Mouse (Mus musculus): ENCODE results near the gene Fa2h.
A peak's percentile ranks its signal among the peaks of the same experiment; 100 is the strongest.

Fa2h gene

DNA sequence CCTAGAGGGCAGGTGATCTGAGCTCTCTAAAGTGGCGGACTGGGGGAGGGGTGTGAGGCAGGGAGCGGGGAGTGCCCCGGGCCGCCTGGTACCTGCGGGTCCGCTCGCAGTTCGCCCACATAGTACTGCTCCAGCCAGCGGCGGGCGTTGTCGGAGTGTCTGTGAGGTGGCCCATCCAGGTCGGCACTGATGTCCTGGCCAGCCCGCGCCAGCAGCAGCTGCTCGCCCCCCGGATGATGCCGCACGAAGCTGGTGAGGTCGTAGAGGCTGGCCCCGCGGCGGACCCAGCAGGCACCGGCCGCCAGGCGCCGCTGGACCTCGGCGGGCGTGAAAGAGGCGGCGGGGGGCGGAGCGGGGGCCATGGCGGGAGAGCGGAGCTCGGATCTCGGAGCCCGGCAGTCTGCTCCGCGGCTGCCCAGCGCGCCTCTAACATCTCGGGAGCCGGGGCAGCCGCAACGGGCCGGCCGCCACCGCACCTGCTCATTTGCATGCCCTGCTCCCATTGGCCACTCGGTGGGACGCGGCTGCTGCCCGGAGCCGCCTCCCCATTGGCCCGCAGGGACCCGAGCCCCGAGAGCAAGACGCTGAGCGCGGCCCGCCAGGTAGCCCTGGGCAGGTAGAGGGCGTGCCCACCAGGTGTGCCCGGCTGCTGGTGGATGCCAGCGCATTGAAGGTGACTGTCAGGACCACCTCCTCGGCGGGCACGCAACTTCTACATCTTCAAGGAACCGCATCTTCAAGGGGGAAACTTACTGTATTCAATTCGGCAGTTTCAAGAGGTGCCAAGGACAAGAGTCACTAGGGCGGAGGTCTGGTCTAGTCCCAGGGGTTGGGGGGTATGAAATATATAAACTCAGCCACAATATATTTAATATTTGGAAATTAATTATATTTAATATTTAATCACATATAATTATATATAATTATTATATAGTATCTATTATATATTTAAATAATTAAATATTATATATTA is at the start of gene Fa2h:
Gene Fa2h (minus strand): TSS at position 434 of the 973 bp plus-strand sequence.
- DNase-seq: peak; percentile 63

DNA sequence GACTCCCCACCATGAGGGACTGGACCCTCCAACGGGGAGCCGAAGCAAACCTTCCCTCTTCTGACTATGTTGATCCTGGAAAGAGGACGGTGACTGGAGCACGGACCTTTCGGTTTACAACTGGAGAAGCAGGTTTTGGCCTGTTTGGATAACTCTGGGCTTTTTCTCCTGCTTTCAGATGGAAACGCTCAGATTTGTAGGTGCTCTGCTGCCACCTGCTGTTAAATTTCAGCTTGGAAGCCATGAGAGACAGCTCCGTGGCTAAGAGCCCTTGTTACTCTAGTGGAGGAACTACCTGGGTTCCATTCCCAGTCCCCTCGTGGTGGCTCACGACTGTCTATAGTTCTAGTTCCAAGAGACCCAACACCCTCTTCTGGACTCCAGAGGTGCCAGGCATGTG is 45.6 kb upstream of the Fa2h start:
- DNase-seq: peak; percentile 75

DNA sequence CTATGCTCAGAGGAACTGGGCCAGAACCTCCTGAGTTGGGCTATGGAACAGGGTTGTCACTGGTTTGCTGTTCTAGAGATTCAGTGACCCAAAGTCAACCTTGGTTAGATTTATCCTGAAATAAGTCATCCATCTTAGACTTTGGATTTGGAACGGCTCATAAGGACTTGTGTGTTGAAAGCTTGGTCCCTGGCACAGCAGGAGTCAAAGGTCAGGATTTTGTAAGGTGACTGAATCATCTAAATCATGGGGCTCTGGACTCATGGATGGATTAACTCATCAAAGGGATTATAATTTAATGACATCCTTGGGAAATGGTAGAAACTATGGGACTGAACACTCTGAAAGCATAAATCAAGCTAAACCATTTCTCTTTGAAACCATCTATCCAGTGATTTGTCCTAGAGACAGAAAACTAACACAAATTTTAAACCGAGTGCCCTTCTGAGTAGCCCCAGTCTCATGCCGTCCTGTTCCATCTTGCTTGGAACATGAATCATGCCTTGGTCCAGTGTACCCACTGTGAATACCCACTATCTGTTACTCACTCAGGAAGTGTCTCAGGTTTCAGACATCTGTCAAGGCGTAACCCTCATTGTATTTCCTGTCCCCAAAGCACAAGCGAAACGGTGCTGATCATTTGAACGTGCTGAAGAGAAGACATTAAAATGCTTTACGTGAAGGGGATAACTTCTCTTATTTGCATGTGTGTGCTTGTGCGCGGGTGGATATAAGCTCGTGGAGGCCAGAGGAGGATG is 41.6 kb upstream of the Fa2h start:
- DNase-seq: peak; percentile 25

DNA sequence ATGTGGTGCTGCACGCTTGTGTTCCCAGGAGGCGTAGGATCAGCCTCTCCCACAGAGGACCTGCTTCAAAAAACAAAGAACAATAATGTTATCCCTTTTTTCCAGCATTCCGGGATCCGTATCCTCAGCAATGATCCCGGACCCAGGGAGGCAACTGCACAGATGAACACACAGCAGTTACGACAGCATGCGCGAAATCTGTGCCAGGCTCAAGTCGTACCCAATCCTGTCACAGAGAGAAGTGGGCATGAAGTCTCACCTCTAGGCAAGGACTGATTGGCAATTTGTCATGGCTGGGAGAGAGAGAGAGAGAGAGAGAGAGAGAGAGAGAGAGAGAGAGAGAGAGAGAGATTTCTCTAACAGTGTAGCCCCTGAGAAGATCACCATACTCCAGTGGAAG is 31.0 kb upstream of the Fa2h start:
- no peak for DNase-seq

DNA sequence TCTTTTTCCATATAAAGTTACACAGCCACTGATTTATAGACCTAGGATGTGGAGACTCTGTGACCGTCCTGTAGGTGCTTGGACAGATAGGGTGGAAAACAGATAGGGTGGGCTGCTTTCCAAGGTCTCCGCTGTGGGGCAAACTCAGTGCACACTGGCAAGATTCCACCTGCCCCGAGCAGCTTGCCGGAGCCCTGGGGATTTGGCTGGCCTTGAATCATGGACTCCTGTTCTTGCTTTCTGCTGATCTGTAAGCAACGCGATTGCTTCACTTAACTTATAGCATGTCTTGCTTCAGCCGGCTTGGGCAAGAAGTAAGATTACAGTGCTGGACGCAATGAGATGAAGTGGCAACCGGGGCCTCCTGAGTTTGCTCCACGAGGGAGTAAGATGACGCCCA is 30.6 kb upstream of the Fa2h start:
- DNase-seq: no peak

DNA sequence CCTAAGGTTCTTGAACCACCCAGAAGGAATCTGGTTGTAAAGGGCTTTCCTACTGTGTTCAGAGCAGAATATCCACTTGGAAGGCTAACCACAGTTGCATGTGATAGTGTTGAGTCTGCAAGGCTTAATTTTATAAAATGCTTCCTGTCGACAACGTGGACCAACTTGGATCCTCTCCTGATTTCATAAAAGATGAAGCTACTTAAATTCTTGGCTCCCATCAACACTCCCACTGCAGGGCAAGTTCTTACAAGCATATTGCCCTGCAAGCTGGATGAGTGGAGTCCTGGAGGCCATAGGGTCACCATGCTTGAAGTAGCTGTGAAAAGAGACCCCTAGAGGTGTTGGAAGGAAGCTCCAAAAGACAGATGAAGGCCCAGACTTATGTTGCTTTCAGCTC is 29.0 kb upstream of the Fa2h start:
- DNase-seq: no peak

DNA sequence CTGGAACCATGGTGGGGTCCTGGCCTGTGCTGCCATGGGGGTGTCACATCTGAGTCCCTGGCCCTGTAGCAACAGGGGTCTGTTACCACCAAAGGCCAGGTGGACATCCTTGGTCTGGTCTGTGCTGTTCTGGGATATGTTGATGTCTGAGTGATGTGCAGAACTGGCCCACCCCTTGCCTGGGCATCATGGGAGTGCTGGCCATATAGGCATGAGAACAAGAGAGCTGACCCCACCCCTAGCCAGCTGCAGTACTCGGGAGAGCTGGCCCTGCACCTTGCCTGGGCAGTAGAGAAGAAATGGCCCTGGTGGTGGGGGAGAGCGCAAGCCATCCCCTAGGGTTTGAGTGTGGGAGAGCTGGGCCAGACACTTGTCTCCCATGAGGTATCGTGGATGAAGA is 25.5 kb upstream of the Fa2h start:
- no peak for DNase-seq

DNA sequence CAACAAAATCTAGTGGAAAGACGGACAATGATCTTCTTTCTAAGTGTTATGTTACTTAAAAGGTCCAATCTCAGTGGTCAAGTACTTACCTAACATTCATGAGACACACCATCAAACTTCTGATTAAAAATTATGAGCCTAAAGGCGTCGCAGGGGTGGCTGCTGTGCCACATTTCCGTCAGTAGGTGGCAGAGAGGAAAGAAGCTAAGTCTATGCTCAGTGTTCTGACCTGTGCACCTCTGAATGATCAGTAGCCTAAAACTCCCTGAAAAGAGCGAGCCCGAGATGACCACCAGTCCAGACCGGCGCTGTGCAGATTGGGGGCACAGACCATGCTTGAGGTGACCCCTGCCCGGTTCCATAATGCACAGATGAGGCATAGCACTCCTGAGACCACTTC is 25.0 kb upstream of the Fa2h start:
- DNase-seq: peak; percentile 61

DNA sequence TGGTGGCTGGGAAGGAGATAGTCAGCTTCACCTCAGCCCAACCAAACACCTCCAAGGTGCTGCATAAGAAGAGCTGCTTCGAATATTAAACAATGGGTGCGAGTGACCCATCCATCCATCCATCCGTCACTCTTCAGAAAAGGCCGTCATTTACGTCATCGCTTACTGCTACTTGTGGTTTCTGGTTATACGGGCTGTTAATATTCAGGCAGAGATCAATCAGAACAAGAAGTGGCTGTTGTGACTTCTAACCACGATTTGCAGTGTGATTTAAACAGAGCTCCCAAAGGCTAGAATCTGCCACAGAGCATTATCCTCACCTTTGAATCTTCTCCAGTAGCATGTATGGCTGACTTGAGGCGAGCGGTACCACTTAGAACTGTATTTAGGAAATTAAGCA is 23.6 kb upstream of the Fa2h start:
- DNase-seq: no peak

DNA sequence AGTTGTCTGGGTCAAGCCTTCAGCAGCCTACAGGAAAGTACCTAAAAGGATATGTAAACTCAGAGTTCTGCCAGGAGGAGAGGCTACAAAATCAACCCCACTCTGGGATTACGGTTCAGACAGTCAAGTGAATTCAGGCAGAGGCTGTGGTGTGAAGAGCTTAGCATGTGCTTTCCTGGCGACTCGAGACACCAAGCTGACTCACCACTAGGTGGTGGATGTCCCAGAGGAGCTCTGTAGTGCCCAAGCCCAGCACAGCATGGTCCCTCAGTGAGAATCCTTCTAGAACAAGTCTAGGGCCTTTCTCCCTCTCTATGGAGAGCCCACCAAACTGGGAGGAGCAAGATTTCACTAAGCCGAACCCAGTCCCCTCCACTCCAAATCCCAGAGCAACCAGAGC is 9.8 kb upstream of the Fa2h start:
- DNase-seq: peak; percentile 59

DNA sequence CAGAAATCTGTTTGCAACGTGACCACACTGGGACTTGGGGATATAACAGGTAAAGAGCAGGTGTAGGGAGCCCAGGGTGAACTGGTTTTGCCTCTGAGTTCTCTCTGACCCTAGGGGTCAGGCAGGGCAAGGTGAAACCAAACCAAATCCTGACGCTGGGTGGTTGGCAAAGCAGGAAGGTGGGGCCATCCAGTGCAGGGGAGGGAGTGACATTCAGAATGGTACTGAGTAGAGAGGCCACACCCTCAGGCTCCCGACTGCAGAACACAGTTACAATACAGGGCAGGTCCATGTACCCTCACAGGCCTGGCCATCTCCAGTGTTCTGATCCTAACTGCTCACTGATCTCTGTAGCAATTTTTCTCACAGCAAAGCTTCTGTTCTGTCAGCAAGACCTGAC is 2.4 kb downstream of the Fa2h start:
- no peak for DNase-seq

DNA sequence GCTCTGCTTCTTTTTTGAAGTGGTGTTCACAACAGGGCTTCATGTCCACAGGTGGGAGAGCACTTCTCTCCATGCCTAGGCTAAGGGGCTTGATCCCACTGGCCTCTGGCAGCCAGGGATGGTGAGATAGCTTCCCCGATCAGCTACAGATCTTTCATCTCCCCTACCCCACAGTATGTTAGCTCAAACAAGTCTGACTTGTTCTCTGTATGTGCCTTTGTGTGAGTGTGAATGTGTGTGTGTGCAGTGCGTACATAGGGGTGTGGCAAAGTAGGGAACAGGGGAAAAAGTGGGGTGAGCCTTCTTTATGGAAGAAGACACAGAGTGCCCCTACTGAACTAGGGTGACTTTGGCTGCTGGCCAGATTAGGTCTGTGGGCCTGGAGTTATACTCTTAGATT is 2.8 kb downstream of the Fa2h start:
- DNase-seq: no peak

DNA sequence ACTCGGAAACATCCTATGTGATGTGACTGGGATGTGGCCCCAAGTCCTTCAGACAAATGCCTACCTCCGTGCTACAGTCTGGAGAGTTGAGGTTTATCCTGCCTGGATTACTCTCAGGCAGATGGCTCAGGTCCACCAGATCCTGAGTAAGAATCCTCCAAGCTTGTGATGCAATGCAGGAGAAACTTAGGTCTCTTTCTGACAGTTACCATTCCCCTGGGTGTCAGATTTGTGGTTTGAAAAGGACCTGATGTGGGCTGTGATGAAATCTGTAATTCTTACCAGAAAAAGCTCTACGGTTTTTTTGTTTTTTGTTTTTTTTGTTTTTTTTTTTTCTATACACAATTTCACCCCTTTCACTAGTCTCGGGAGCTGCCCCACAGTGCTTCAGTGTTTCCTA is 4.0 kb downstream of the Fa2h start:
- DNase-seq: no peak

DNA sequence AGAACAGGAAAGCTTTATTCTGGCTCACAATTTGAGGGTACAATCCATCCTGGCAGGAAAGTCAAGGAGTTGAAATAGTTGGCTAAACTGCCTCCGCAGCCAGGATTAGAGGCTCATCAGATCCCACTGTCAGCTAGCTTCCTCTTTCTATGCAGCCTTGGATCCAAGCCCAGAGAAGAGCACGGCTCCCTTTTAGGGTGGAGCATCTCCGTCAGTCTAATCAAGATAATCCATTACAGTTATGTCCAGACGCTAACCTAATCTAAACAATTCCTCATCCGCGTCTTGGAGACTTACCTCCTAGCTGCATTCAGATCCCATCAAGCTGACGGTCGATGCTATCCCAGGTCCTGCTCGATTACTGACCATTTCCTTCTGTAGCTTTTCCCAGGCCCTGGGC is 7.7 kb downstream of the Fa2h start:
- no peak for DNase-seq

DNA sequence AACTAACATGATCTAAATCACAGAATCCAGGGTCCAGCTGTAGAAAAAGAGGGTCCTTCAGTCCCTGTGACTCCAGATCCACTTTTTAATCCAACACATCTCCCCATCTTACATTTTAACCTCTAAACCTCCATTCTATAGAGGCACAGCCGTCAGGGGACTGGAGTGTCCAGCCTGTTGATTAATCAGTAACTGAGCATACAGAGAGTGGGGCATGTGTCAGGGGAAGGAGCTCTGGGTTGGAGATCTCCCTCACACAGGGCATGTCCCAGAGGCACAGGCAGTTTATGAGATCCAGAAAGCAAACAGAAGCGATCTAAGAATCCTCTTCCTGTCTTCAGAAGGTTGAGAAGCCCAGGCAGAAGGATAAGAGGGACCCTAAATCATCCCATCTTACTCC is 9.0 kb downstream of the Fa2h start:
- DNase-seq: no peak

DNA sequence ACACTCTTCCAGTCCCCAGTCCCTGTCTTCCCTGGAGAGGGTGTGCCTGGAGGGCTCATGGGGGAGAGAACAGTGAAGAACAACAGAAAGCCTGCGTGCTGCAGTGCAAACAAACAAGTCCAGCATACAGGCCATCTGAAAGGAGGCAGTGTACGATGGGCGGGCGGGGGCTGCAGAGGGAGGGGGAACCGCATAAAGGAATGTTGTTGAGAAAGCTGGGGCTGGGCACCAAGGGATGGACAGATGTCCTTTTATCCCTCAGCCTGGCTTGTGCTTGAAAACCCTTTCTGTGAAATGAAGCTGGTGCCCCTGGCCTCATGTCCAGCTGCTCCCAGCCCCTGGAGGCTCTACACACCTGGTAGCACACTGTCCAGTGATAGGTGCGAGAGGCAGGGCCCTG is 18.4 kb downstream of the Fa2h start:
- DNase-seq: no peak

DNA sequence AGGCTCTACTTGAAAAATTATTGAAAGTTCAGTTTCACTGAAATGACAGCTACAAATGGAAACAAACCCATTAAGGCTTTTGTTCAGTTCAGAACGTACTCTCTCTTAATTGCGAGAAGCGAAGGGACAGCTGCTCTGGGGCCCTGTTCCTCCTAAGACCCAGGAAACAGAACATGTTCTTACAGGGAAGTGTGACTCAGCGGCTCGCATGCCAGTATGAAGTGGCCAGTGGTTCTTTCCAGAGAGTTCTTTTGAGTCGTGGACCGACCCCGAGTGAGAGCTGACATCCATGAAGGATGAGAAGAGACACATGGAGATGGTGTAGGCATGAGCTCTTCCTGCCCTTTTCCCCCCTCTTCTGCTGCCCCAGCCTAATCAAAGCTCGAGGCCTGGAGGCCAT is 23.9 kb downstream of the Fa2h start:
- no peak for DNase-seq

DNA sequence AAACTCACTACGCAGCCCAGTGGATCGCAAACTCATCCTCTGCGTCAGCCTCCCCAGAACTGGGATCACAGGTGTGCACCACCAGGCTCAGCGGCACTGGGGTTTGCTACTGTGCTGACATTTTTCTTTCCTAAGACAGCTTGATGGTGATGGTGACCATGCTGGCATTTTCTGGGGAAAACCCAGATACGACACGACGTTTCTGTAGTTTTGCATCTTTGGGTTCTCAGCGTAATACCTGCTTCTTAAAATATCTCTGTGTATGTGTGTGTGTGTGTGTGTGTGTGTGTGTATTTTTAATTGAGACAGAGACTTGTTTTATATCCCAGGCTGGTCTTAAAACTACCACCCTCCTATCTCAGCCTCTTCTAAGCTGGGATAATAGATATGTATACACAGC is 26.3 kb downstream of the Fa2h start:
- no peak for DNase-seq

DNA sequence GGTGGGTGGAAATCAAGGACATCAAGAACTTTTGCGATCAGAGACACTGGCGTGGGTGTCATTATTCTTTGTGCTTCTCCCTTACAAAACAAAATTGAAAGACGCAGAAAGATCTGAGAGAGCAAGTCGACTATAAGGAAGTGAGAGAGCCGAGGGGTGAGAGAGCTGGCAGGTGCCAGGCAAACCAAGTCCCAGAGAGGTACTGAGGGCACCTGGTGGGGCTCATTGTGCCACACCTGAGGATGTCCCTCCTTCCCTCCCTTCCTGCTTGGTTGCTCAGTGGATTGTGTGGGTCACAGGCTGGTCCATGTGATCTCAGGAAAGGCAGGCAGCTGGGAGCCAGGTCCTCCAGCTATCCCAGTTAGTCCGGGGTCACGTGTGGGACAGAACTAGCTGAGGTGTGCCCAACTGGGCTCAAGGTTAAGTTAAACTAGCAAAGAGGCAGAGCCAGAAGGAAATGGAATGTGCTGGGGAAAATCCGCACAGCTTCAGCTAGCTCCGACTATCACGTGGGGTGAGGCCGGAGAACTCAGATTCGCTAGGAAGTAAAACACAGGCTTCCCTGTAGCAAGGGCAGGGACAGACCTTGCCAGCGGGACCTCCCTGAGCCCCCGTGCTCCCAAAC is 26.9 kb downstream of the Fa2h start:
- no peak for DNase-seq

DNA sequence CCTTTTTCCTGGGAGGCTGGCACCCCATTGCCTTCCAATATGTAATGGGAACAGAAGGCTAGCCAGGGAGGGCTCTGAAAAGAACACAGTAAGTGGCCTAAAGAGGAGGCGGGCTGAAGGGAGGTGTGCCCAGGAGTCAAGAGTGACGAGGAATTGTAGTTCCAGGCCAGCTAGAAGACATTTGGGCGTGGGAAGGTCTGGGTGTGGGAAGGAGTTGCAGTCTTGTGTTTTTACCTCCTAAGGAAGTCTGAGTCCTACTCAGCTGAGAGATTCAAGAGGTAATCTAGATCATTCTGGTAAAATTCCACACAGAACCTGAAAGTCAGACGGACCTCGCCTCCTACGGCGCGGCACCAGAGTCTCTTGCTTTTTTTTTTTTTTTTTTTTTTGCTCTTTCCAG is 30.1 kb downstream of the Fa2h start:
- no peak for DNase-seq

DNA sequence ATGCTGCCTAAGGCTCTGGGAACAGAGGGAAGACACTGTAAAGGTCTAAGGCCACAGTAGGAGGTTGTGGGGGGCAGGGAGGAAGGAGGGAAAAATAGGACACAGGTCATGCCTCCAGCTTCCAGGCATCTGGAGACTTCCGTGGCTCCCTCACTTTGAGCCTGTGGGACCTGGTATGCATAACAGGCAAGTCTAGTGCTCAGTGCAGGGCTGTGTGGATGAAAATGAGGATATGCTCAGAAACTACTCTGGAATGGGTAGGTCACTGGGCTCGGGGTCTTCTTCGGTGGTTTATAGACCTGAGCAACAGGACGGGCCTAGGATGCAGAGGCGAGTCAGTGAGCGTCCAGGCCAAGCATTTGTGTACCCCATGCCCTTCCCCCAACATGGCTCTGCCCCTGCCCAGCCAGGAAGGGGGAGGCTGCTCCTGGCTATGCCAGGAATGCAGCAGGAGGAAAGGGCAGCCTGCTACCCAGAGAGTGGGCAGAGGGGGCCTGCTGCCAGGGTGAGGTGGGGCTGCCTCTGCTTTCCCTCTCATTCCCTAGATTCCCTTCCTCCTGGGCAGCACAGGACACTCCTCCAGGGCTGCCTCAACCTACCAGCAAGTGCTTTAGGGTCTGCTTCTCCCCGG is 32.9 kb downstream of the Fa2h start:
- no peak for DNase-seq

DNA sequence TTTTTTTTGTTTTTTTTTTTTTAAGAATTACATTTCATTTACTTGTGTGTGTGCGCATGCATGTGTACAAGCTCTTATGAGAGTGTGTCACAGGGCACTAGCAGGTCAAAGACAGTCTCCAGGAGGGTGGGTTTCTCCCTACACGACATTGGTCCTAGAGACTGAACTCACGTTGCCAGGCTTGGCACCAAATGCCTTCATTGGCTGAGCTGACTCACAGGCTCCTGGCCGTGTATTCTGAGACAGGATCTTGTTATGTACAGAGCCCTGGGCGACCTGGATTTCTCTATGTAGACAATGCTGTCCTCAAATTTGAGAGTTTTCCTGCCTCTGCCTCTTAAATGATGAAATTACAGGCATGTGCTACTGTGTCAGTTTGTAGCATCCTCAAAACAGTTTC is 33.7 kb downstream of the Fa2h start:
- no peak for DNase-seq

DNA sequence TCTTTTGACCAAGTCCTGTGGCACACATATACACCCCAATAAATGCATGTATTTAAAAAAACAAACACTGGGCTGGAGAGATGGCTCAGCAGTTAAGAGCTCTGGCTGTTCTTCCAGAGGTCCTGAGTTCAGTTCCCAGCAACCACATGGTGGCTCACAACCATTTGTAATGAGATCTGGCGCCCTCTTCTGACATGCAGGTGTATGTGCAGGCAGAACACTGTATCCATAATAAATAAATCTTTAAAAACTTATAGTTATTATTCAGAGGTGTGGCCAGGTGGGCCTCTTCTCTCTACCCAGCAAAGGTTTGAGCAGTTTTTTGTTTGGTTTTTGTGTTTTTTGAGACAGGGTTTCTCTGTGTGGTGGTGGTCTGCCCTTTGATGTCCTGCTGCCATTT is 34.7 kb downstream of the Fa2h start:
- DNase-seq: no peak
